Mouse (Mus musculus): ENCODE data around the gene Gm44596.

DNA sequence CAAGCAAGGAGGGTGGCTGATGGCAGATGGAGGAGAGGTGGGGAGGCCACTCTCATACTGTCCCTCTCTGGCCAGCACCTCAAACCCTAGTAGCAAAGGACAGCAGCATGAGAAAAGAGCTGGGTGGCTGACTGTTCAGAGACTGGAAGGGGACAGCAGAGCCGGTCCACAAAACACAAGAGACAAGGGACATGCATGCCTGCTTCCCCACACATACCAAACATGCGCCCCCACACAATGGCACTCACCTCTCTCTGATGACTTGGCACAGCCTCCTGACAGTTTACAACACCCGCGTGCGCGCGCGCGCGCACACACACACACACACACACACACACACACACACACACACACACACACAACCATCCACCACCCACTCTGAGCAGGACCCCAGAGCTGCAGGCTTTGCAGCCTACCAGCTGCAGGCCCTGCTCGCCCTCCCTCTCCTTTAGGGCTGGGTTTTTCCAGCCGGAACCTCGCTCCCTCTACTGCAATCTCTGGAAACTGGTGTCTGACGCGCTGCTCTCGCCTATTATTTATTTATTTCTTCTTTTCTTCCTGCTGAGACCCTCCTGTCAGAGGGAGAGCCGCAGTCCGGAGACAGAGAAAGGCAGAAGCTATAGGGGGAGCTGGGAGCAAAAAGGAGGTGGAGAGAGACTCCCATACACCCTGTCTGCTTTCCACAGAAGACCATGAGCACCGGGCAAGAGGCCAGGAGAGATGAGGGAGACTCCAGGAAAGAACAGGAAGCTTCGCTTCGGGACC lies 24.3 kb downstream of the Gm44596 start:
- no peak for TF ChIP-seq CTCF (IDR thresholded peaks at IDR 0.05; ENCODE audit: low read depth, low read length)
- no peak for TF ChIP-seq POLR2A (IDR thresholded peaks at IDR 0.05; ENCODE audit: extremely low read depth, insufficient read depth, low read length)
